Mouse (Mus musculus) lung, embryonic 16.5 days (tissue): ENCODE measurements at regions not wholly inside any gene's neighbourhood (a gene's known extent, or its start where the extent isn't known, plus 50 kb on each side); places are given as distances from the start of the nearest gene placed in this dataset.

Experiments used
- ATAC-seq: fragments of 200-750 bp; cut with Nextera tagmentation; 2 replicates; pipeline ENCODE4 v1.8.0; 2017; ENCODE audit warnings: low read depth, mild to moderate bottlenecking, moderate library complexity
- H3K27ac ChIP-seq: fragments of 300-500 bp; sonication (generic); 2 replicates; pipeline ENCODE4 v1.5.1; 2014; ENCODE audit warnings: mild to moderate bottlenecking, control low read depth, low read length
- H3K27me3 ChIP-seq: fragments of 300-500 bp; sonication (generic); 2 replicates; pipeline ENCODE4 v1.6.1; 2014; ENCODE audit warnings: low read depth, low read length, mixed read lengths; ENCODE audit not compliant: control insufficient read depth, insufficient read depth
- H3K36me3 ChIP-seq: fragments of 300-500 bp; sonication (generic); 2 replicates; pipeline ENCODE4 v1.6.1; 2014; ENCODE audit warnings: low read length; ENCODE audit not compliant: control insufficient read depth, insufficient read depth
- H3K4me1 ChIP-seq: fragments of 300-500 bp; sonication (generic); replicated peaks from 2 replicates; pipeline ENCODE4 v1.6.1; 2014; ENCODE audit warnings: low read length, mixed read lengths; ENCODE audit not compliant: control insufficient read depth, insufficient read depth
- H3K4me2 ChIP-seq: fragments of 300-500 bp; sonication (generic); 2 replicates; pipeline ENCODE4 v1.6.1; 2014; ENCODE audit warnings: low read depth, low read length, control low read depth
- H3K4me3 ChIP-seq: fragments of 300-500 bp; sonication (generic); 2 replicates; pipeline ENCODE4 v1.5.1; 2014; ENCODE audit warnings: mild to moderate bottlenecking, low read length, control low read depth
- H3K9ac ChIP-seq: fragments of 300-500 bp; sonication (generic); 2 replicates; pipeline ENCODE4 v1.6.1; 2014; ENCODE audit warnings: low read length, control low read depth
- H3K9me3 ChIP-seq: fragments of 300-500 bp; sonication (generic); 2 replicates; pipeline ENCODE4 v1.6.1; 2016; ENCODE audit warnings: low read length; ENCODE audit not compliant: control insufficient read depth
- WGBS: fragments of 180-500 bp; shearing (Covaris S2); extraction: QIAGEN DNeasy Blood & Tissue Kit; methylation state at CpG from one replicate; pipeline ENCODE4 v1.1.7; 2014; 5-methylcytosine and 5-hydroxymethylcytosine counted together

DNA sequence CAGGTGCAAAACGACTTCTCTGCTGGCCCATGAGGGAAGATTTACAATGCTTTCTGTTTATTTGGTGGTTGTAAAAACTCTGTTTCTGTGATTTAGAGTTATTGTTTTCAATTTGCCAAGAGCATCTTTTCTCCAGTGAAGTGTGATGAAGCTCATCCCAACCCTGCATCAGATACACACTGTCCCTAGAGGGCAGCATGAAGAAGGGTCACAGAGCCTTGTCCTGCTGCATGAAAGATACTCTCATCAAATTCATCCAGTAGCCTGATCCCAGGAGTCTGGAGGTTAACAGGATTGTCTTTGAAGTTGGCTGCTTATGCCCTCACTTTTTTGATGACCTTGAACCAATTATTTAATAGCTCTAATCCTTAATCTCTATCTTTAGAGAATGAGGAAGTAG, 480.8 kb downstream of the 1810013L24Rik start:
- no peaks in the 10 kb centered on the region for H3K36me3 ChIP-seq
- no peak for ATAC-seq
- 35% methylated on average over 1 of the region's 1 CpGs for WGBS
- no peak overlapping the region for H3K27ac ChIP-seq
- H3K9me3 ChIP-seq, result no peaks in the 10 kb centered on the region
- H3K4me2 ChIP-seq, result no peak overlapping the region
- H3K9ac ChIP-seq, result no peak overlapping the region
- H3K4me1 ChIP-seq, result no peaks in the 10 kb centered on the region
- H3K27me3 ChIP-seq, result no peaks in the 10 kb centered on the region
- no peak overlapping the region for H3K4me3 ChIP-seq

DNA sequence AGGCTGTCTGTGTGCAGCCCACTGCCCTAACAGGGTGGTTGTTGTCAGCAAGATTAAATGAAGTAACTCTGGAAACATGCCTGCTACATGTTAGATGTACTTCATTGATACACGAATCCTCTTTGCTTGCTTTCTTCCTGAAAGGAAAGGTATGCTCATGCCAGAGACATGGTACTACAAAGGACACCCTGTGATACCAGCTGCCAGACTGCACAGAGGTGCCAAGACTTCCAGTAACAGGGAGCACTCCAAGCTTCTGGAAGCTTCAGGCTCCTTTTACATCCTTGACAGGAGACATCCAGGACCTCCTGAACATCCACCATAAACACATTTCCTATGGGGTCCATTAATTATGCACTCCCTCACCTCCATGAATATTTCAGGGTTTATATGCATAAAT, 505.7 kb downstream of the 1810013L24Rik start:
- Histone ChIP-seq H3K4me2 (no peak overlapping the region), H3K4me1 (no peaks in the 10 kb centered on the region), H3K27me3 (no peaks in the 10 kb centered on the region), H3K36me3 (no peaks in the 10 kb centered on the region), H3K9me3 (no peaks in the 10 kb centered on the region), H3K9ac (no peak overlapping the region), H3K27ac (no peak overlapping the region), H3K4me3 (no peak overlapping the region)
- ATAC-seq, result no peak
- WGBS, result 92% methylated on average over 1 of the region's 1 CpGs

DNA sequence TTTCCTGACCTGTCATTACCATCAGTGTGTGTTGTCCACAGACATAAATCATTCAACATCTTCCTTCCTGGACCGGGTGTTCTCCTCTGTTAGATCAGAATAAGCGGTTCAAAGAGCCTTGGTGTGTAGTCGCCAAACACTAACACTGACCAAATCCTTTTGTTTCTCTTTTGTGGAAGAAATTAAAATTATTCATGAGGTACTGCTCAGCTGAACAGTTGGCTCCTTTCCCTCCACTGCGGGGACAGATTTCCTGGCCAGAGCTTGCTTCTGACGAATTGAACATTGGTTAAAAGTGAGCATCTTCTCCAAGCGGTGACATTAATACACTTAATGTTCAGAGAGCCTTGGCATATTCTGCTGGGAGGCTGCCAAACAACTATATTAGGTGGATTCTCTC, 506.2 kb downstream of the 1810013L24Rik start:
- Histone ChIP-seq H3K9ac (no peak overlapping the region), H3K27ac (no peak overlapping the region), H3K36me3 (no peaks in the 10 kb centered on the region), H3K4me1 (no peaks in the 10 kb centered on the region), H3K9me3 (no peaks in the 10 kb centered on the region), H3K27me3 (no peaks in the 10 kb centered on the region), H3K4me2 (no peak overlapping the region), H3K4me3 (no peak overlapping the region)
- no peak for ATAC-seq
- WGBS, result 75% methylated on average over 6 of the region's 6 CpGs

DNA sequence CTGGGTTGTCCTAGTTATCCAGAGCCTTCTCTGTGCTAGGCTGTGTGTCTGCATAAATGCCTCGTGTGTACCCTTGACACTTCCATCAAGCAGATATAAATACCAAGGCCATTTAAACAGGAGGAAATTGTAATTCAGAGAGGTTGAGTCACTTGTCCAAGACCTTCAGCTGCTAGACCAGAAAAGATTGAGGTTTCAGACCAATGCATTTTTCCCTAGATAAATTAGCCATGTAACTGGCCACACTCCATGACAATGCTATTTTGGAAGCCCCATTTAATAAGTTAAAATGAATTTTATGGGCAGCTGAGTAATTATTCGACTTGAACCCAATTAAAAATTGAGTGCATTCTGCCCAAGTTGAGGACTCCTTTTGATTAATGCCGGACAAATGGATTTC, 509.6 kb downstream of the 1810013L24Rik start:
- no peak overlapping the region for H3K9ac ChIP-seq
- WGBS, result 70% methylated on average over 3 of the region's 3 CpGs

DNA sequence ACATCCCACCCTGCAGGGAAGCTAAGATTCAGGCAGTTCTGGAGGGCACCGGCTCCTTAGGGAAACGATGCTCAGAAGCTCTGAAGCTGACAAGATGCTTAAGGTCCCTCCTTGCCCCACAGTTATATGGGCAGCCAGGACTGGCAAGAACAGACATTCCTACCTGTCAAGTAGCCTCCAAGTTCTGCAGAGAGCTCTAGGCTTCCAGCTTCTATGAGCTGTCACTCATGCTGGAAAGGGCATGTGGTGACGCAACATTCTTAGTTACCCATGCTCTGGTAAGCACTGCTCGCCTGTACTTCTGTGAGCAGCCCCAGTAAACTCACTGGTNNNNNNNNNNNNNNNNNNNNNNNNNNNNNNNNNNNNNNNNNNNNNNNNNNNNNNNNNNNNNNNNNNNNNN, 511.3 kb downstream of the 1810013L24Rik start:
- no peak overlapping the region for H3K4me2 ChIP-seq
- H3K4me3 ChIP-seq, result no peak overlapping the region
- H3K27ac ChIP-seq, result no peak overlapping the region
- no peaks in the 10 kb centered on the region for H3K27me3 ChIP-seq
- no peaks in the 10 kb centered on the region for H3K36me3 ChIP-seq
- H3K9me3 ChIP-seq, result no peaks in the 10 kb centered on the region
- H3K9ac ChIP-seq, result no peak overlapping the region
- 74% methylated on average over 4 of the region's 4 CpGs for WGBS
- H3K4me1 ChIP-seq, result no peaks in the 10 kb centered on the region
- ATAC-seq, result no peak

More for the DNA sequence above, 509.6 kb downstream of the 1810013L24Rik start:
- no peak overlapping the region for H3K4me3 ChIP-seq
- H3K36me3 ChIP-seq, result no peaks in the 10 kb centered on the region
- no peak overlapping the region for H3K27ac ChIP-seq
- no peak for ATAC-seq
- no peaks in the 10 kb centered on the region for H3K4me1 ChIP-seq
- no peak overlapping the region for H3K4me2 ChIP-seq
- no peaks in the 10 kb centered on the region for H3K9me3 ChIP-seq
- no peaks in the 10 kb centered on the region for H3K27me3 ChIP-seq

DNA sequence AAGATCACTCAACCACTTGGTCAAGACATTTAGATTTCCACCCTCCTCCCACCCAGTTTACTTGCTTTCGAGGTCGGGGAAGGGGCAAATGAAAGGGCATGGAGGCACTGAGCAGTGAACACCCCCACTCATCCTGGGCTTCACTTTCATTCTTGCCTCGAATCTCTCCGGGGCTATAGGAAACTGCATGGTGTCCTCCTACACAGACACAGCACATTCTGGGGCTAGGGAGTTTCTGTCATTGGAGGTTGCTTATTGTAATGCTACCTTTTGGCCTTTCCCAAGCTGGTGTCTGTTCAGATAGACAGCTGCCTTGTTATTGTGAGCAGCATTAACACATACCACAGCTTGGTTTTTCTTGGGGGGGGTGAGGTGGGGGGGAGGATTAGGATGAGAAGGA, 523.9 kb downstream of the 1810013L24Rik start:
- H3K9ac ChIP-seq, result no peak overlapping the region
- no peaks in the 10 kb centered on the region for H3K9me3 ChIP-seq
- no peak overlapping the region for H3K27ac ChIP-seq
- H3K4me3 ChIP-seq, result no peak overlapping the region
- no peaks in the 10 kb centered on the region for H3K4me1 ChIP-seq
- H3K4me2 ChIP-seq, result no peak overlapping the region
- WGBS, result 79% methylated on average over 4 of the region's 4 CpGs
- no peak for ATAC-seq
- H3K27me3 ChIP-seq, result no peaks in the 10 kb centered on the region
- no peaks in the 10 kb centered on the region for H3K36me3 ChIP-seq

DNA sequence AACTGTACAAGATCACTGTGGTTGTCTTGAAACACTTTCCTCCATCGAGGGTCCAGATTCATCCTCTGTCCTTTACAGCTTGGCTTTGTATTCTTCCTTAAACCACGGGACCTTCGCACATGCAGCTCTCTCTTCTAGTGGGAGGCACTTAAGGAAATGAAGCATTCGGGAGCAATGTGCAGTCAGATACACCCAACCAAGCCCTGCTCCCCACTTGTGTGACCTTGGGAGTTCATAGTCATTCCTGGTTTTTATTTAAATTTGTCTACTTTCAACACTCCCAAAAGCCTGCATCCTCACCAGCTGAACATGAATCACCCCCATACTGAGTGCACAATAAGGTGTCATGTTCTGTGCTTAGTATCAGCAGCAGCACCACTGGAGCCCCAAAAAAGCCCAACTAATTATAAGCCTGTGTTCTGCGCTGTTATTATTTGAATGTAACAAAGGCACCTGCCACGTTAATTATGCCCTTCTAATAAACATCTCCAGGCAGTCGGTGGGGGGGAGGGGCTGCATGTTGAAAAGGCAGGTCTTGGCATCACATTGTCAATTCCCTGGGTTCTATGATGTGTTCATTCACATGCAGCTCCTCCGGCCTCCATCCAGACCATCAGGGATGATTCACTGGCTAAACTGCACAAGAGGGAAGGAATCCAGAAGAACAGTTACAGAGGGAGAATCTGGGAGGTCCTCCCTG, 524.6 kb downstream of the 1810013L24Rik start:
- no peak overlapping the region for H3K4me2 ChIP-seq
- no peaks in the 10 kb centered on the region for H3K36me3 ChIP-seq
- H3K27ac ChIP-seq, result no peak overlapping the region
- no peaks in the 10 kb centered on the region for H3K9me3 ChIP-seq
- no peaks in the 10 kb centered on the region for H3K4me1 ChIP-seq
- ATAC-seq, result no peak
- H3K9ac ChIP-seq, result no peak overlapping the region
- H3K4me3 ChIP-seq, result no peak overlapping the region
- 79% methylated on average over 8 of the region's 8 CpGs for WGBS
- H3K27me3 ChIP-seq, result no peaks in the 10 kb centered on the region

DNA sequence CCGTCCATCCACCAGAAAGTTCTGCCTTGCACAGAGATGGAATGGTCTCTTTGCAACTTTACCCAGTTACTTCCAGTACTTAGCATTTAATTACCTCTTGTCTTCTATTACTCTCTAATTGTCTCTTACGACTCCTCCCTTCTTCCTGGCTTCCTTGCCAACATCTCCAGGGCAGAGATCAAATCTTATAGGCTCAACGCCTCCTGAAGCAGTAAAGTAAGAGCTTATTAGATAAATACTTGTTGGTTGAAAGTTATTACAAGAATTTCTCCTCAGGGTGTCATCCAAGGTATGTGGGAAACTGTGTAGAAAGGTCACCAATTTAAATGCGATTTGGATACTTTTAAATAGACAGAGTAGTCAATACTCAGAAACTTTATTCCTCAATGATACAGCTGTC, 528.8 kb downstream of the 1810013L24Rik start:
- Histone ChIP-seq H3K9me3 (no peaks in the 10 kb centered on the region), H3K4me3 (no peak overlapping the region), H3K36me3 (no peaks in the 10 kb centered on the region), H3K9ac (no peak overlapping the region), H3K27me3 (no peaks in the 10 kb centered on the region), H3K27ac (no peak overlapping the region), H3K4me2 (no peak overlapping the region), H3K4me1 (no peaks in the 10 kb centered on the region)
- no peak for ATAC-seq
- WGBS, result 57% methylated on average over 4 of the region's 4 CpGs

DNA sequence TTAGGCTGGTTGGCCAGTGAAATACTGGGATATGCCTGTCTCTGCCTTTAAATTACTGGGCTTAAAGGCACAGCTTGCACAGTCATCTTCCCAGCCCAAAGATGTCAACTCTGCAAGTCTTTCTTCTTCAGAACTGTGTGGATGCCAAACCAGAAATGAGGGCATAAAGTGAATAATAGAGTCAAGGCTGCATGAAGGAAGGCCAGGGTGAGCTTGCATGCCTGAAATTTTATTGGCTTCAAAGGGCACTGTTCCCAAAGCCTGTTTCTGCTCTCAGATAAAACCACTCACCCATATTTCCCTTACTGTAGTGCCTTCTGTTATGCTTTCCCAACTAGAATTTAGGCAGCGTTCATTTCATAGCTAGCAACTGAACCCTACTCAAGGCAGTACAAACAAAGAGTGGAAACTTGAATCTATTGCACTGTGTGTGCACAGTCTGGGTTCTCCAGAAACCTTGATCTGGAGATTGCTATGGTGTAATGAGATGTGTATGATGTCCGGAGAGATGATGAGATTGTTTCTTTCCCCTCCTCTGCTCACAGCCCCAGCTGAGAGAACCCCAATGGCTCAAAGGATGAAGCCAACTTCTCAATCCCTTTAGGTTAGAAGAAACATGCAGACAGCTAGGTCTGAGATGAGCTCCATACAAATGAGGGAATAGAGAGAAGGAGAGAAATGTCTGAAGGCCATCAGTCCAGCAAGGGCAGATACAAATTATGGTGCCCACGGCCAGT, 529.7 kb downstream of the 1810013L24Rik start:
- H3K9me3 ChIP-seq, result no peaks in the 10 kb centered on the region
- H3K27me3 ChIP-seq, result no peaks in the 10 kb centered on the region
- no peak for ATAC-seq
- no peaks in the 10 kb centered on the region for H3K4me1 ChIP-seq
- no peaks in the 10 kb centered on the region for H3K36me3 ChIP-seq
- H3K4me2 ChIP-seq, result no peak overlapping the region
- H3K9ac ChIP-seq, result no peak overlapping the region
- no peak overlapping the region for H3K4me3 ChIP-seq
- WGBS, result 81% methylated on average over 3 of the region's 3 CpGs
- H3K27ac ChIP-seq, result no peak overlapping the region
